Mouse (Mus musculus): ENCODE results near the gene 1700011L22Rik. TPM values are rescaled to one million over a fixed set of nuclear protein-coding genes. Genes with fewer than 3 reads are reported as not detected.

1700011L22Rik gene
- polyA plus RNA-seq, 1 experiment, result not detected

DNA sequence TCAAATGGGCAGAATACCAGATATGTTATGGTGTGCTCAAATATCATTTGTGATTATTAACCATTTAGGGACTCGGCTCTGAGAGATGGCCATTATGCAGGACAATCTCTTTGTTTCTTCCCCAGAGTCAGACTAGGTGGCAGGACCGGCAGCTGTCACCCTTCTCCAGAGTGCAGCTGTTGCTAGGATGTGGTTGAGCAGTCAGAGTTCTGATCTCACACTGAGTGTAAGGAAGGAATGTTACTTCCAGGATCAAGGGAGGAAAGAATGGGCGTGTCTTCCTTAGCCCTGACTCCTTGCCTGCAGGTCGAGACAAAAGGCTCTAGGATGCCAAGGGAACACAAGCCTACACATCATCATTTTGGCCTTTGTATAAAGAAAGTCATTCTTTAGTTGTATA, 21.2 kb downstream of the 1700011L22Rik start:
- no peak overlapping the region for H3K27ac ChIP-seq (ENCODE audit: control insufficient read depth, insufficient read depth, low read depth, low read length, poor library complexity)
- 79% methylated on average over 4 of the region's 4 CpGs for WGBS
- H3K4me1 ChIP-seq (ENCODE audit: control insufficient read depth, insufficient read depth, low read length), result no peaks in the 10 kb centered on the region; the same call in 1 of the 2 replicates
- TF ChIP-seq POLR2A (IDR thresholded peaks at IDR 0.05; ENCODE audit: borderline replicate concordance, control insufficient read depth, low read depth, low read length) (no peak), CTCF (IDR thresholded peaks at IDR 0.05; ENCODE audit: control insufficient read depth, insufficient read depth, low read length) (no peak)
- H3K4me3 ChIP-seq (replicated peaks; ENCODE audit: control insufficient read depth, low read depth, low read length), result no peak overlapping the region

DNA sequence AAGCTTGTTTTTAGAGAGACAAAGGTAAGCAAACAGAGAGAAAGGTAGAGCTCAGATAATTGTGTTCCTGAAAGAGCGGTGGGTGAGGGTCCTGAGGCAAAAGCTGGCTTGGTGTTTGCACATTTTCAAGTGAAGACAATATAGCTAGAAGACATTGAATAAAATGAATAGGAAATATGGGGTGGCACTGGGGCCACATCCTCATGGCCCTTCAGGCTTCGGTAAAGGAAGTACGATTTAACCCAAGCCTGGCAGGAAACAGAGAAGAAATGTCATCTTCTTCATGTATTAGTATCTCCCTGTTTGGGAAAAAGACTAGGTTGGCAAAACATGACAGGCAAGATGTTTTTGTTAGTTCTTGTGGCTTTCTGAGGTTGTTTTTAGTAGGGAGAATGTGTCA, 22.3 kb downstream of the 1700011L22Rik start:
- TF ChIP-seq CTCF (IDR thresholded peaks at IDR 0.05; ENCODE audit: control insufficient read depth, insufficient read depth, low read length) (no peak), POLR2A (IDR thresholded peaks at IDR 0.05; ENCODE audit: borderline replicate concordance, control insufficient read depth, low read depth, low read length) (no peak)
- H3K4me3 ChIP-seq (replicated peaks; ENCODE audit: control insufficient read depth, low read depth, low read length), result no peak overlapping the region
- no peak overlapping the region for H3K27ac ChIP-seq (ENCODE audit: control insufficient read depth, insufficient read depth, low read depth, low read length, poor library complexity)
- 32% methylated on average over 3 of the region's 3 CpGs for WGBS
- H3K4me1 ChIP-seq (ENCODE audit: control insufficient read depth, insufficient read depth, low read length), result no peaks in the 10 kb centered on the region; the same call in 1 of the 2 replicates

DNA sequence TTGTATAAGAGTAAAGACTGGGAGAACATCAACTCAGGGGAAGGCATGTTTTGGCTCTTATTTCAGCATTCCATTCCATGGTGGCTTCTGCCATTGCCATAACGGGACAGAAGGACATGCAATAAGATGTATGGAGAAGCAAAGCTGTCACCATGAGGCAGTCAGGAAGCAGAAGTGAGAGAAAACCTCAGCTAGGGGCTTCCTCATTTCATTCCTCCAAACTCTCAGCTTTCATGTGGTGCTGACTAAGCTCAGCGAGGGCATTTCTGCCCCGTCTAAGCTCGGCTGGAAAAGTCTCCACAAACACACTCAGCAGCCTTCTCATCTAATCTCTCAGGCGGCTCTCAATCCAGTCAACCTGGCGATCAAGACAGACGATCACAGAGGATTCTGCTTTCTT, 22.8 kb downstream of the 1700011L22Rik start:
- no peak overlapping the region for H3K27ac ChIP-seq (ENCODE audit: control insufficient read depth, insufficient read depth, low read depth, low read length, poor library complexity)
- 4% methylated on average over 7 of the region's 7 CpGs for WGBS
- no peaks in the 10 kb centered on the region; the same call in 1 of the 2 replicates for H3K4me1 ChIP-seq (ENCODE audit: control insufficient read depth, insufficient read depth, low read length)
- TF ChIP-seq CTCF (IDR thresholded peaks at IDR 0.05; ENCODE audit: control insufficient read depth, insufficient read depth, low read length), result no peak
- TF ChIP-seq POLR2A (IDR thresholded peaks at IDR 0.05; ENCODE audit: borderline replicate concordance, control insufficient read depth, low read depth, low read length), result no peak
- no peak overlapping the region for H3K4me3 ChIP-seq (replicated peaks; ENCODE audit: control insufficient read depth, low read depth, low read length)

DNA sequence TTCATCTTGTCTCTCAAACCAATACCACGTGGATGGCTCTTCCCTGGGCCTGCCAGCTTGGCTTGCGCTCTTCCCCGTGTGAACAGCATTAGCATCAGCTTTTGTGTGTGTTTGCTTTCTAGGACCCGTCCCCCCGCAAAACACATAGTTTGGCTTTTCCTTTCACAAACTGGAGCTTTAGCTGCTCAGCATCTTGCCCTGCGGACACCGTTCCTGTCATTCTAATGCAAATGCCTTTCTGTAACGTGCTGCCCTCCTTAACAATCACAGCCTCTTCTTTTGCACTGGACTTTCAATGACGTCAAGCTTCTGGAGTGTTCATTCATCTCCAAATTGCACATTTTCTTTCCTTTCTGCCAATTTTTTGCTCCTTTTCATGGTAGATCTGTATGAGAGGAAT, 24.0 kb downstream of the 1700011L22Rik start:
- no peaks in the 10 kb centered on the region; the same call in 1 of the 2 replicates for H3K4me1 ChIP-seq (ENCODE audit: control insufficient read depth, insufficient read depth, low read length)
- H3K4me3 ChIP-seq (replicated peaks; ENCODE audit: control insufficient read depth, low read depth, low read length), result no peak overlapping the region
- WGBS, result 86% methylated on average over 9 of the region's 9 CpGs
- H3K27ac ChIP-seq (ENCODE audit: control insufficient read depth, insufficient read depth, low read depth, low read length, poor library complexity), result no peak overlapping the region
- TF ChIP-seq CTCF (IDR thresholded peaks at IDR 0.05; ENCODE audit: control insufficient read depth, insufficient read depth, low read length), result no peak
- TF ChIP-seq POLR2A (IDR thresholded peaks at IDR 0.05; ENCODE audit: borderline replicate concordance, control insufficient read depth, low read depth, low read length), result no peak

DNA sequence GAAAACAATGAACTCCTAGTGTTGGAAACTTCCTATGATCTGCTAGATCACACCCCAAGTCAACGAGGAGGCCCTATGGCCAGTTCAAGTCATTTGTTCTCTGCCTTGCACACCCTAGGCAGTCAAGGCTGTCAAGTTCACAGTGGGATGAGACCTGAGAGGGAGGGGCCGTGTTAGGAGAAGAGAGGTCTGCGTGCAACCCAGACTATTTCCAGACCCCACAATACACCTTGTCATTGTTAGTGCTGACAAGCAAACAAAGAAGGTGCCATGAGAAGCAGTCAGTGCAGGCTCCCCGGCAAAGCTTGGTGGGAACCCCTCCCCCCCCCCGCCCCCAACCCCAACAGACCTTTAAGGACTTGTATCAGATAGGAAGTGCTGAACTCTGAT, 25.6 kb downstream of the 1700011L22Rik start:
- Histone ChIP-seq H3K4me3 (replicated peaks; ENCODE audit: control insufficient read depth, low read depth, low read length) (no peak overlapping the region), H3K4me1 (ENCODE audit: control insufficient read depth, insufficient read depth, low read length) (no peaks in the 10 kb centered on the region; the same call in 1 of the 2 replicates), H3K27ac (ENCODE audit: control insufficient read depth, insufficient read depth, low read depth, low read length, poor library complexity) (no peak overlapping the region)
- WGBS, result 66% methylated on average over 5 of the region's 5 CpGs
- TF ChIP-seq CTCF (IDR thresholded peaks at IDR 0.05; ENCODE audit: control insufficient read depth, insufficient read depth, low read length) (no peak), POLR2A (IDR thresholded peaks at IDR 0.05; ENCODE audit: borderline replicate concordance, control insufficient read depth, low read depth, low read length) (no peak)

DNA sequence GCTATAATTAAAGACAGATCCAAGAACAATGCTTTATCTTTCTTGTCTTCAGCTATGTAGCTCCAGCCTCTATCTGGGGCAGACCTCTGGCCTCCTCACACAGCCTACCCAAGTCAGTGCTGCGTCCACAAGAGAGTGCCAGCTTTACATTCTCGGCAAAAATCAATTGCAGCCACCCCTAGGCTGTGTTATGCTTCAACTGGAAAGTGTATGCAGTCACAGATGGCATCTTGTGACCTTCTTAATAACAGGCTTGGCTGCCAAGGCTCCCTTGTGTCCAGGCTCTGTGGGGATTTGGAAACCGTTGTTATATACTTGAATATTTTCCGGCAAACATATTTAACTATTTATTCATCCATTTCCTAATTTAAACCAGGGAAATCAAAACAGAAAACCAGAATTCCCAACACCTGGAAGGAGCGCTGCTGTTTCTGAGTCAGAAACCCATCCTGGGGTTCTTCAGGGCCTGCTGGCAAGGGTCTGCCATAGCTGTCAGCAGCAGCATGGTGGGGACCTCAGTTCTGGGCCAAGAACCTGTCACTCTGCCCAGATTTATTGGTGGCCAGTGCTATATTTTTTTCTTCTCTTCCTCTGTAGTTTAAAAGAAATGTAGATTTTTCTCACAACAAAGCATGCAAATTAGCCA, 26.1 kb downstream of the 1700011L22Rik start:
- H3K4me1 ChIP-seq (ENCODE audit: control insufficient read depth, insufficient read depth, low read length), result no peaks in the 10 kb centered on the region; the same call in 1 of the 2 replicates
- H3K27ac ChIP-seq (ENCODE audit: control insufficient read depth, insufficient read depth, low read depth, low read length, poor library complexity), result no peak overlapping the region
- no peak overlapping the region for H3K4me3 ChIP-seq (replicated peaks; ENCODE audit: control insufficient read depth, low read depth, low read length)
- WGBS, result 74% methylated on average over 5 of the region's 5 CpGs
- TF ChIP-seq CTCF (IDR thresholded peaks at IDR 0.05; ENCODE audit: control insufficient read depth, insufficient read depth, low read length), result no peak
- no peak for TF ChIP-seq POLR2A (IDR thresholded peaks at IDR 0.05; ENCODE audit: borderline replicate concordance, control insufficient read depth, low read depth, low read length)

DNA sequence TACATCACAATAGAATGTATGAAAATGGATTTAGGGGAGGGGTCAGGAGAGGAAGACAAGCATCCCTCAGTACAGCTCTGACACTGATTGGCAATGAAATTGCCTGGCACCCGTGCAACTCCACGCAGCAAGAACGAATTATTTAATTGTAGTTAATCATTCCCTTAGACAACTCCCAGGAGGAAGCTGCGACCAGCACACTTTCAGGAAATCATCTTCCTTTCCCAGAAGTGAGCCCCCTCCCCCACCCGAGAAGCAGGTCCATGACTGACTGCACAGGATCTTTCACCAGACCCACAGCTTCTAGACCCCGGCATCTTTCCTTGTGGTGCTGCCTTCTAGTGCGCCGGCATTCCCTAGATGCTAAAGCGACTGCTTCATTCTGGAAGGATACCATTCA, 36.7 kb downstream of the 1700011L22Rik start:
- Histone ChIP-seq H3K27ac (ENCODE audit: control insufficient read depth, insufficient read depth, low read depth, low read length, poor library complexity) (no peak overlapping the region), H3K4me1 (ENCODE audit: control insufficient read depth, insufficient read depth, low read length) (no peaks in the 10 kb centered on the region), H3K4me3 (replicated peaks; ENCODE audit: control insufficient read depth, low read depth, low read length) (no peak overlapping the region)
- 81% methylated on average over 9 of the region's 9 CpGs for WGBS
- TF ChIP-seq POLR2A (IDR thresholded peaks at IDR 0.05; ENCODE audit: borderline replicate concordance, control insufficient read depth, low read depth, low read length) (no peak), CTCF (IDR thresholded peaks at IDR 0.05; ENCODE audit: control insufficient read depth, insufficient read depth, low read length) (no peak)

DNA sequence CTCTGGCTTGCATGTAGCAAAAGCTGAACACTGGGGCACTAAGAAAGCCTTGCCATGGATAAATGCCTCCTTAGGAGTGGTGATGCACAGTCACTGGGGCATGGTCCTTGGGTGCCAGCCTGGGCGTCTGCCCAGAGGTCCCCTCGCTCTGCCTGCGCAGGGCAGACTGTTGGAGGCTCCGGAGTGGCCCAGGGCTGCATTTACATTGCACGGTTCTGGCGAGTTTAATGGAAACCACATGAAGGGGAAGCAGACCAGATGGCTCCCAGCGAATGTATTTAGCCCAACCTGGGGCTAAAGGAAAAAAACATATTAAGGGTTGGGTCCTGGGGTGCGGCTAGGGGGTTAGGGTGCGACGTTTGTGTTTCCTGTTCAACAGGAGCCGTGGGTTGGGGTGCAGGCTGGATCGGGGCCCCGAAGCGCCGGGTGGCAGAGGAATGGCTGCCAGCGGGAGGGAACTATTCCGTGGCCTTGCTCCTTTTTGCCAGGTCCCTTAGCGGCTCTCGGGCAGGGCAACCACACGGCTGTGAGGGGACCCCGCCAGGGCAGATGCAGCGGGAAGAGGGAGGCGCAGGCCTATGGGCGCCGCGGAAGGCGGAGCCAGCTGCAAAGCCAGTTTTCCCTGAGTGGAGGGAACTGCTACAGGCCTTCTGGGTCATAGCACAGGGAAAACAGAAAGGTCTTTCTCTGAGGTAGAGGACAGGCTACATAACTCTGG, 38.6 kb downstream of the 1700011L22Rik start:
- Histone ChIP-seq H3K4me1 (ENCODE audit: control insufficient read depth, insufficient read depth, low read length) (no peaks in the 10 kb centered on the region), H3K4me3 (replicated peaks; ENCODE audit: control insufficient read depth, low read depth, low read length) (peak overlapping the region; percentile 18), H3K27ac (ENCODE audit: control insufficient read depth, insufficient read depth, low read depth, low read length, poor library complexity) (no peak overlapping the region)
- 4% methylated on average over 27 of the region's 27 CpGs for WGBS
- TF ChIP-seq POLR2A (IDR thresholded peaks at IDR 0.05; ENCODE audit: borderline replicate concordance, control insufficient read depth, low read depth, low read length) (no peak; the same call in 1 of the 2 replicates), CTCF (IDR thresholded peaks at IDR 0.05; ENCODE audit: control insufficient read depth, insufficient read depth, low read length) (no peak)
